Mouse (Mus musculus) G1E (cell line): Measurements from ENCODE around the gene Gm28051. TPM values are rescaled to one million over a fixed set of nuclear protein-coding genes. Genes with fewer than 3 reads are reported as not detected.
A peak's percentile ranks its signal among the peaks of the same experiment; 100 is the strongest.

Experiments
- ATAC-seq: 2 replicates; pipeline ENCODE4 v1.8.0; 2016; ENCODE audit warnings: mild to moderate bottlenecking; ENCODE audit not compliant: insufficient number of reproducible peaks, poor library complexity, low FRiP score, severe bottlenecking; ENCODE audit errors: extremely low read depth
- DNase-seq: peaks from one replicate; pipeline ENCODE4 v3.0.0; 2012; ENCODE audit warnings: low spot score
- H3K27me3 ChIP-seq: 2 replicates; pipeline ENCODE4 v1.6.1; 2012; ENCODE audit warnings: mild to moderate bottlenecking, low read length, inconsistent platforms; ENCODE audit not compliant: insufficient read depth
- H3K36me3 ChIP-seq: replicated peaks from 2 replicates; pipeline ENCODE3; 2012; ENCODE audit warnings: mild to moderate bottlenecking, inconsistent platforms
- H3K4me1 ChIP-seq: 2 replicates; pipeline ENCODE4 v1.6.1; 2012; ENCODE audit warnings: low read depth, low read length, inconsistent platforms, mixed read lengths; ENCODE audit not compliant: insufficient read depth
- H3K4me3 ChIP-seq: 2 replicates; pipeline ENCODE4 v1.5.1; 2012; ENCODE audit warnings: low read depth, mild to moderate bottlenecking, inconsistent platforms, low read length, moderate library complexity, mixed read lengths
- H3K9me3 ChIP-seq: replicated peaks from 2 replicates; pipeline ENCODE4 v1.6.1; 2012; ENCODE audit warnings: inconsistent platforms
- CTCF ChIP-seq: IDR thresholded peaks from 2 replicates; pipeline ENCODE4 v1.5.1; 2012; ENCODE audit warnings: low read depth, low read length, inconsistent platforms, mixed read lengths
- GATA1 ChIP-seq: IDR thresholded peaks from 2 replicates; pipeline ENCODE4 v1.6.1; 2012; ENCODE audit warnings: borderline replicate concordance, low read length, inconsistent platforms, mixed read lengths
- GATA2 ChIP-seq: IDR thresholded peaks from 2 replicates; pipeline ENCODE4 v1.6.1; 2012; ENCODE audit warnings: low read depth, low read length, inconsistent platforms, borderline replicate concordance
- POLR2AphosphoS5 ChIP-seq: IDR thresholded peaks from 2 replicates; pipeline ENCODE4 v1.6.1; 2012; ENCODE audit warnings: low read depth, low read length, inconsistent platforms; ENCODE audit not compliant: insufficient replicate concordance
- TAL1 ChIP-seq: conservative IDR thresholded peaks from 2 replicates; pipeline ENCODE4 v1.6.1; 2012; ENCODE audit warnings: low read depth, low read length, inconsistent platforms, mixed read lengths
- polyA plus RNA-seq: library from polyadenylated mRNA; stranded (reverse); fragments of >175 nt; gene quantifications from 2 replicates; pipeline ENCODE4 v1.2.3, GENCODE M21; 2012
- total RNA-seq, 2 experiments: library from RNA; stranded (forward) in 1 of 2; stranded (reverse) in 1 of 2; fragments of 200-1000 nt in 1 of 2; fragments of >200 nt in 1 of 2; fragmentation: Nextera tagmentation in 1 of 2; gene quantifications; 2 replicates each; pipeline ENCODE4 v1.2.3; 2014 to 2017

Gm28051 gene
- total RNA-seq (2014; fragmentation: Nextera tagmentation): not detected in 2 replicates
- total RNA-seq (2017): 0.87 TPM in 1 of 2 replicates, not detected in the other
- 6.0 and 9.1 TPM in 2 replicates for polyA plus RNA-seq

DNA sequence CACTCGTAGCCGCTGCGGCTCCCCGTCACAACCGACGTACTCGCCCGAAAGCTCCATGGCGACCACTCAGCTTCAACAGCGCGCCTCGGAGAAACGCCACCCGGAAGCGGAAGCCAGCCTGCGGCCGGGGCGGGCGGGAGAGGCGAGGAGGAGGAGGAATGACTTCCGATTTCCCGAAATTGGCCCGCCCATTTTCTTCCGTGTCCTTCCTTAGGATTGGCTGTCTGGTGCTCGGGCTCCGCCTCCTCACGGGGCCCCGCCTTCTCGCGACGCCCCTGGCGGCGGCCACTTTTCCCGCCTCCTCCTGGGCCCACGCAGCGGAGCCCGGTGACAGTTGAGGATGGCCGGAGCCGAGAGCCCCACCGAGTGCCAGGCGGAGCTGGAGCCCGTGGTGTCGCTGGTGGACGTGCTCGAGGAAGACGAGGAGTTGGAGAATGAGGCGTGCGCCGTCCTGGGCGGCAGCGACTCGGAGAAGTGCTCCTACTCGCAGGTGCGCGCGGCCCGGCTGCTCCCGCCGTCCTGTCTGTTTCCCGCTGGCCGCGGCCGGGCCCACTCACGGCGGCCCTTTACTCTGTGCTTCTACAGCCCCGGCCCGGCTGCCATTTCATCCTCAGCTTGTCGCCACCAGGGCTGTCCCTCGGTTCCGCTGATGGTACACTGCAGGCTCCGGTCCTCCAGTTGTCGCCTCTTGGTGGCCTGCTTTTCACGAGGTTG is at the start of gene Gm28051, which contains the start of the genes Gon7 and Ubr7:
Gene Gm28051 (minus strand): TSS at position 77 of the 714 bp plus-strand sequence.
Gene Gon7 (minus strand): TSS at position 115 of the 714 bp plus-strand sequence.
Gene Ubr7 (plus strand): TSS at position 279 of the 714 bp plus-strand sequence.
- no peak for TF ChIP-seq GATA1
- no peak for TF ChIP-seq CTCF
- TF ChIP-seq GATA2: no peak
- TF ChIP-seq POLR2AphosphoS5: no peak
- TF ChIP-seq TAL1: no peak
- DNase-seq (peak; percentile 96), ATAC-seq (peak; percentile 91)
- Histone ChIP-seq H3K9me3 (no peaks in the 10 kb centered on the region), H3K4me1 (peaks cover 43% of the 10 kb centered on the region), H3K4me3 (peak within 1 kb of the TSS; percentile 86), H3K36me3 (peaks cover 51% of the 10 kb centered on the region), H3K27me3 (no peaks in the 10 kb centered on the region)

- no peak overlapping the region for H3K4me3 ChIP-seq
- TF ChIP-seq POLR2AphosphoS5: no peak
- TF ChIP-seq GATA2: no peak
- TF ChIP-seq CTCF: no peak
- no peak for TF ChIP-seq GATA1
- TF ChIP-seq TAL1: no peak
- ATAC-seq: peak; percentile 90
- no peaks in the 10 kb centered on the region for H3K9me3 ChIP-seq
- no peak for DNase-seq
- no peaks in the 10 kb centered on the region for H3K27me3 ChIP-seq
- H3K4me1 ChIP-seq: peaks cover 9% of the 10 kb centered on the region
- H3K36me3 ChIP-seq: peaks cover 52% of the 10 kb centered on the region
Observed at GRCm38 (mm10) chr12:102799528-102799927, 42.0 kb upstream of the Gm28051 start.

DNA sequence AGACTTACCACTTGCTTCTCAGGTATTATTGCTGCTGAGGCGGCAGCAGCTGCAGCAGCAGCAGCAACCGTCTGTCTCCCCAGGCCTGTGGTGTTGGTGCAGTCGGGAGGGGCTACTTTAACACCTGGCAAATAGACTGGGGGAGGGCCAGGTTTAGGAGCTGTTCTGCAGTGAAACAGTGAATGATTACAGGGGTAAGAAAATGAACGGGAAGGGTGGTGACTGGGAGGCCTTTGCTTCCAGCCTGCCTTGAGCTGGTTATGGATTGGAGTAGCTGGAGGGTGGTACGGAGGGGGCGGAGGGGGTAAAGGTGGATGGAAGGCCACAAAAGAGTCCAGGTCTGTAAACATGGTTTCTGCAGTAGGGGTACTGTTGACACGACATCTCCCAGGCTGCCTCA is 30.4 kb upstream of the Gm28051 start:
- H3K9me3 ChIP-seq: no peaks in the 10 kb centered on the region
- ATAC-seq (no peak), DNase-seq (no peak)
- H3K4me1 ChIP-seq: no peaks in the 10 kb centered on the region
- no peak for TF ChIP-seq TAL1
- TF ChIP-seq GATA1: no peak
- no peak for TF ChIP-seq CTCF
- no peak for TF ChIP-seq GATA2
- no peak for TF ChIP-seq POLR2AphosphoS5
- H3K36me3 ChIP-seq: peaks cover 85% of the 10 kb centered on the region
- no peaks in the 10 kb centered on the region for H3K27me3 ChIP-seq
- no peak overlapping the region for H3K4me3 ChIP-seq

DNA sequence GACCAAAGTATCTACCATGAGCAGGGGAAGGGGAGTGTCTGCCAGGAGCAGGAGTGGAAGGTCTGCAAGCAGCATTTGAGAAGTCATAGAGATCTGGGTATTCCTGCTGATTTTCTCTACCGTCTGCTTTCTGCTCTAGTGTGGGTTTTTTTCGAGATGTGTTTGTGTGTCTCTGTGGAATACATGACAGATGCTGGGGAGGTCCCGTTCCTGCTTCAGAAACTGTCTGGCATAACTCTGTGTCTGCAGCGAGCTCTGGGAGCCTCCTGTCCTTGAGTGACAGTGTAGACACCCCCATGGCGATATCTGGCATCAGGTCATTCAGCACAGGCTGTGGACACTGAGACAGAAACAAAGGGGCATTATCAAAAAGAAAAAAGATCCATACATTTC is 28.0 kb upstream of the Gm28051 start:
- Histone ChIP-seq H3K4me1 (no peaks in the 10 kb centered on the region), H3K9me3 (no peaks in the 10 kb centered on the region), H3K27me3 (no peaks in the 10 kb centered on the region), H3K36me3 (peaks cover 81% of the 10 kb centered on the region), H3K4me3 (no peak overlapping the region)
- ATAC-seq: no peak
- no peak for DNase-seq
- TF ChIP-seq CTCF (no peak), GATA1 (no peak), POLR2AphosphoS5 (no peak), GATA2 (no peak), TAL1 (no peak)

DNA sequence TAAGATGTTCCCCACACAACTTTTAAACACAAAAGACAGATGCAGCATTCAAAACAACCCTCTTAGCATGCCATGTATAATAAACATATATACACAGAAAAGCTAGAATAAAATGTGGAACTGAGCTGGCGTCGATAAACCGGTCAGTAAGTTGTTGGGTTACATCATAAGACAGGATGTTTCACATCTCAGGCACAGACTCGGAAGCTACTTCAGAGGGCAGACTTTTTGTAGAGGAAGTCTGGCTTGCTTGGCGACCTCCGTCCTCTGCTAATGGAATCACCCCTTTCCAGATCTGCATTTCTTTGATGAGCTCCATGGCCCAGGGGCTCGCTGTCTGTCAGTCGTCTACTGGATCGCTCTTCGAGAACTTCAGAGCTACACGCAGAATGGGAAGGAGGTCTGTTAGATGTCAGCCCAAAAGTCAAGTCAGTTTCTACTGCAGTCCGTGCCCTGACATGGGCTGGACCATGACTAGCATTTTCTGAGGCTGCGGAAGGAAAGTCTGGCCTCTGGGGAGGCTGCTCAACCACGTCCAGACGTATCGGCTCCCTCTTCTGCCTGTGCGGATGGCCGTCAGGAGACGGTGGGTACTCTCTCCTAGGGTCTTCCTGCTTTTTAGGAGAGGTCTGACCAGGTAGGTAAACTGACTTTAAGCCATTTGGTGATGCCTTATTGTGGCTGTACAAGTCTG is 27.5 kb upstream of the Gm28051 start:
- H3K27me3 ChIP-seq: no peaks in the 10 kb centered on the region
- H3K4me3 ChIP-seq: no peak overlapping the region
- ATAC-seq: no peak
- no peaks in the 10 kb centered on the region for H3K9me3 ChIP-seq
- no peak for DNase-seq
- H3K4me1 ChIP-seq: no peaks in the 10 kb centered on the region
- no peak for TF ChIP-seq POLR2AphosphoS5
- H3K36me3 ChIP-seq: peaks cover 79% of the 10 kb centered on the region

- H3K4me1 ChIP-seq: no peaks in the 10 kb centered on the region; the same call in 1 of the 2 replicates
- no peak overlapping the region for H3K4me3 ChIP-seq
- H3K27me3 ChIP-seq: no peaks in the 10 kb centered on the region
- no peak for ATAC-seq
- H3K36me3 ChIP-seq: peaks cover 86% of the 10 kb centered on the region
- DNase-seq: no peak
- TF ChIP-seq POLR2AphosphoS5: no peak
- no peak for TF ChIP-seq GATA2
- no peak for TF ChIP-seq GATA1
- no peak for TF ChIP-seq TAL1
- no peak for TF ChIP-seq CTCF
- no peaks in the 10 kb centered on the region for H3K9me3 ChIP-seq
Observed at GRCm38 (mm10) chr12:102782841-102783240, 25.3 kb upstream of the Gm28051 start.

GRCm38 (mm10) chr12:102779452-102779851 is 21.9 kb upstream of the Gm28051 start:
- H3K9me3 ChIP-seq: no peaks in the 10 kb centered on the region
- no peak overlapping the region for H3K4me3 ChIP-seq
- H3K4me1 ChIP-seq: peaks cover 2% of the 10 kb centered on the region; the same call in 1 of the 2 replicates
- TF ChIP-seq CTCF (no peak), GATA2 (no peak), POLR2AphosphoS5 (no peak), GATA1 (no peak), TAL1 (no peak)
- DNase-seq (no peak), ATAC-seq (0 out of 2 replicates have a peak, but pooled peaks have one; percentile 15)
- no peaks in the 10 kb centered on the region for H3K27me3 ChIP-seq
- H3K36me3 ChIP-seq: peaks cover 91% of the 10 kb centered on the region
